Mouse (Mus musculus) liver, adult 2 months (tissue): ENCODE results near the gene Ankrd34a.

Experiments used
- CTCF ChIP-seq: fragments of 200-500 bp; IDR thresholded peaks from 2 replicates; pipeline ENCODE4 v1.5.1; 2011; ENCODE audit warnings: low read depth, low read length, control low read depth
- POLR2A ChIP-seq: fragments of 200-500 bp; IDR thresholded peaks from 2 replicates; pipeline ENCODE4 v1.6.1; 2011; ENCODE audit warnings: low read length, control low read depth; ENCODE audit not compliant: insufficient read depth; ENCODE audit errors: extremely low read depth

- no peak for TF ChIP-seq CTCF
- TF ChIP-seq POLR2A, result no peak
Measured at GRCm38 (mm10) chr3:96595661-96596060, 775 bp upstream of the Ankrd34a start.
